Mouse (Mus musculus) intestine, embryonic 15.5 days (tissue): ENCODE results near the gene Wnt9b. TPM values are rescaled to one million over a fixed set of nuclear protein-coding genes. Genes with fewer than 3 reads are reported as not detected.
"Not testable (repeated sequence)": the region's sequence is repeated elsewhere in the genome, so short reads cannot be mapped to it uniquely, and the experiment has no call there.

Experiments used
- ATAC-seq: fragments of 200-750 bp; cut with Nextera tagmentation; 2 replicates; pipeline ENCODE4 v1.8.0; 2017; ENCODE audit warnings: moderate TSS enrichment, moderate library complexity
- H3K27ac ChIP-seq: fragments of 300-500 bp; sonication (generic); 2 replicates; pipeline ENCODE4 v1.5.1; 2015; ENCODE audit warnings: mild to moderate bottlenecking, inconsistent platforms
- H3K27me3 ChIP-seq: fragments of 300-500 bp; sonication (generic); replicated peaks from 2 replicates; pipeline ENCODE4 v1.6.1; 2015; ENCODE audit warnings: inconsistent platforms
- H3K36me3 ChIP-seq: fragments of 300-500 bp; sonication (generic); 2 replicates; pipeline ENCODE4 v1.6.1; 2015; ENCODE audit warnings: inconsistent platforms
- H3K4me1 ChIP-seq: fragments of 300-500 bp; sonication (generic); replicated peaks from 2 replicates; pipeline ENCODE4 v1.6.1; 2015; ENCODE audit warnings: inconsistent platforms
- H3K4me2 ChIP-seq: fragments of 300-500 bp; sonication (generic); replicated peaks from 2 replicates; pipeline ENCODE4 v1.6.1; 2015; ENCODE audit warnings: mild to moderate bottlenecking, inconsistent platforms
- H3K4me3 ChIP-seq: fragments of 300-500 bp; sonication (generic); replicated peaks from 2 replicates; pipeline ENCODE4 v1.5.1; 2015; ENCODE audit warnings: inconsistent platforms
- H3K9ac ChIP-seq: fragments of 300-500 bp; sonication (generic); 2 replicates; pipeline ENCODE4 v1.6.1; 2015; ENCODE audit warnings: inconsistent platforms
- H3K9me3 ChIP-seq: fragments of 300-500 bp; sonication (generic); 2 replicates; pipeline ENCODE4 v1.6.1; 2016; ENCODE audit warnings: inconsistent platforms
- WGBS: fragments of 180-500 bp; shearing (Covaris S2); methylation state at CpG from one replicate; pipeline ENCODE4 v1.1.7; 2015; 5-methylcytosine and 5-hydroxymethylcytosine counted together
- polyA plus RNA-seq: library from polyadenylated mRNA; unstranded; fragments of >200 nt; fragmentation: Nextera tagmentation; extraction: Ambion mirVana; gene quantifications from 2 replicates; pipeline ENCODE4 v1.2.1, GENCODE M21; 2015

Gene Wnt9b
- 0.04 and 0.08 TPM in 2 replicates for polyA plus RNA-seq

DNA sequence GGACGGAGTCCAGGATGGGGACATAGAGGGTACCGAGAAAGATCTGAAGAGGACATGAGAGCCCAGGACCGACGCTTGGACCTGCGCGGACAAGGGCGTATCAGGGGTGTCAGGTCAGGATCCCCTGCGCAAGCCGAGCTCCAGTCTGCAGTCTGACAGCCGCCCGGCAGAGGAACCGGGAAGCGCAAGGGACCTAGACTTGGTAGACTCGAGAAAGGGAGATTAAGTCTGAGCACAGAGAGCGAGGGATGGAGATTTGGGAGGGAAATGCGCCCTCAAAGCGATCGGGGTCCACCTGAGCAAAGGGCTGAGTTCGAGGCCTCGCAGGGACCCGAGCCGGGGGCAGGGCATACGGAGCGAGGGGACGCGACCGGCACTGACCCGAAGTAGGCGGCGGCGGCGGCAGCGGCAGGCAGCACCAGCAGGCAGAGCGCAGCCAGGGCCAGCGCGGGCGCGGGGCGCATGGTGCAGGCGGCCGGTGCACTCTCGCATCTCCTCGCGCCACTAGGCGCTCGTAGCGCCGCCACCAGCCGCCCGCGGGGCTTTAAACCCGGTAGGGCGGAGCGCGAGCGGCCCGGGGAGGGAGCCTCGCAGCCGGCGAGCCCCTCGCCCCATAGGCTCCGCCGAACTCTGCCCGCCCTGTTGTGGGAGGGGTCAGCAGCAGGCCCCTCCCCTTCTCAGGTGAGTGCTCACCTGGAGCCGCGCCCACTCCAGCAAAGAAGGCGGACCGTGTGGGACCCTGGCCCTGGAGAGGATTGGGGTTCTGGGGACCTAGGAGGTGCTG lies at the start of gene Wnt9b:
Wnt9b (minus strand) TSS at position 516 of the 784 bp plus-strand sequence.
- WGBS, result under 1% methylated on average over 54 of the region's 68 CpGs
- Histone ChIP-seq H3K4me1 (peaks cover 11% of the 10 kb centered on the region), H3K27me3 (peaks cover 53% of the 10 kb centered on the region), H3K27ac (no peak within 1 kb of the TSS), H3K9me3 (no peaks in the 10 kb centered on the region), H3K4me2 (peak within 1 kb of the TSS; percentile 96), H3K9ac (peak within 1 kb of the TSS; percentile 42), H3K4me3 (peak within 1 kb of the TSS; percentile 47), H3K36me3 (no peaks in the 10 kb centered on the region)
- peak; percentile 95 for ATAC-seq

- H3K36me3 ChIP-seq, result no peaks in the 10 kb centered on the region
- H3K4me1 ChIP-seq, result no peaks in the 10 kb centered on the region
- no peak overlapping the region for H3K9ac ChIP-seq
- ATAC-seq, result no peak
- H3K27ac ChIP-seq, result no peak overlapping the region
- WGBS, result 61% methylated on average over 5 of the region's 5 CpGs
- no peaks in the 10 kb centered on the region for H3K9me3 ChIP-seq
- no peak overlapping the region for H3K4me2 ChIP-seq
- peaks cover 28% of the 10 kb centered on the region for H3K27me3 ChIP-seq
- H3K4me3 ChIP-seq, result no peak overlapping the region
Observed at GRCm38 (mm10) chr11:103789951-103790350, 40.3 kb upstream of the Wnt9b start.

- no peak overlapping the region for H3K9ac ChIP-seq
- no peak for ATAC-seq
- no peak overlapping the region for H3K27ac ChIP-seq
- peaks cover 38% of the 10 kb centered on the region for H3K27me3 ChIP-seq
- no peaks in the 10 kb centered on the region for H3K36me3 ChIP-seq
- H3K4me2 ChIP-seq, result no peak overlapping the region
- WGBS, result 32% methylated on average over 9 of the region's 9 CpGs
- H3K4me3 ChIP-seq, result no peak overlapping the region
- H3K9me3 ChIP-seq, result no peaks in the 10 kb centered on the region
- peaks cover 5% of the 10 kb centered on the region for H3K4me1 ChIP-seq
Observed at GRCm38 (mm10) chr11:103780152-103780551, 30.5 kb upstream of the Wnt9b start.

GRCm38 (mm10) chr11:103774228-103774530 lies 24.6 kb upstream of the Wnt9b start:
- H3K9ac ChIP-seq, result no peak overlapping the region
- 0 out of 2 replicates have a peak, but pooled peaks have one; percentile 23 for ATAC-seq
- under 1% methylated on average over 19 of the region's 19 CpGs for WGBS
- peaks cover 84% of the 10 kb centered on the region for H3K27me3 ChIP-seq
- no peaks in the 10 kb centered on the region for H3K9me3 ChIP-seq
- H3K27ac ChIP-seq, result no peak overlapping the region
- peaks cover 21% of the 10 kb centered on the region for H3K4me1 ChIP-seq
- H3K36me3 ChIP-seq, result no peaks in the 10 kb centered on the region
- H3K4me2 ChIP-seq, result peak overlapping the region; percentile 61
- peak overlapping the region; percentile 31 for H3K4me3 ChIP-seq

GRCm38 (mm10) chr11:103773387-103774227 lies 24.0 kb upstream of the Wnt9b start, which contains the start of gene Wnt3:
Gene Wnt3, plus strand, starts transcription at chr11:103774150.
- WGBS, result under 1% methylated on average over 60 of the region's 60 CpGs
- H3K36me3 ChIP-seq, result no peaks in the 10 kb centered on the region
- peak; percentile 59; the same call in 1 of the 2 replicates for ATAC-seq

GRCm38 (mm10) chr11:103772505-103773386 lies 23.1 kb upstream of the Wnt9b start:
- peak overlapping the region; percentile 61 for H3K4me2 ChIP-seq

More at GRCm38 (mm10) chr11:103773387-103774227, 24.0 kb upstream of the Wnt9b start, which contains the start of gene Wnt3:
- Histone ChIP-seq H3K4me1 (peaks cover 21% of the 10 kb centered on the region), H3K9me3 (no peaks in the 10 kb centered on the region), H3K27ac (no peak within 1 kb of the TSS), H3K27me3 (peaks cover 89% of the 10 kb centered on the region), H3K9ac (no peak within 1 kb of the TSS), H3K4me2 (peak within 1 kb of the TSS; percentile 61), H3K4me3 (peak within 1 kb of the TSS; percentile 31)

DNA sequence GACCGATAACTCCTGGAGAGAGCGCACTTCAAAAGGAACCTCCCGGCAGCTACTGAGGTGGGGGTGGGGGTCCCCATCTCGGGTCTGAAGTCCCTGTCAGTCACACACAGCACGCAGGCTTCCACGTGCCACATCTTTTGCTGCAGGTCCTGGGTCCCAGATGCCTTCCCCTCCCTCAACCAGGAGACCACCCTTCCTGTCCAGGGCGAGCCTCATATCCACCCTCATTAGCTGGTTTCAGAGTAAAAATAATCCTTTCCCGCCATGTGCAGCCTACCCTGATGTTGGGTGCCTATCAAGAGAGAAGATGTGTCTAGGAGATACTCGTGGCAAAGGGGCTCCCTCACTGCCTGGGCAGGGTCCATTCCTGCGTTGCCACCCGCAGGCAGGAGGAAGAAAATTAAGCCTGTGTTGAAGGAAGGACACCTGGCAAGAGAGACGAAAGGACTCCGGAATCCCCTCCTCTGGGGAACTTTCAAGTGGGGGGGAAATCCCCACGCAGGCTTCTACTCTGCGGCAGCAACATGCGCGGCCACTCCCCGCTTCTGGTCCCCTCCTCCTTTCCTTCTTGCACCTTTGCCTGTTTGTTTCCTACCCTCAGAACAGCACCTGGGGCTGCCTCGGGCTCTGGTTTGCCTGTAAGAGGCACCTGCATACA lies 21.7 kb upstream of the Wnt9b start:
- Histone ChIP-seq H3K4me2 (0 out of 2 replicates have a peak overlapping the region, but pooled peaks have one; percentile 11), H3K27me3 (peaks cover 80% of the 10 kb centered on the region), H3K36me3 (no peaks in the 10 kb centered on the region), H3K9me3 (no peaks in the 10 kb centered on the region), H3K9ac (no peak overlapping the region), H3K27ac (no peak overlapping the region), H3K4me3 (no peak overlapping the region), H3K4me1 (peaks cover 21% of the 10 kb centered on the region)
- ATAC-seq, result no peak
- under 1% methylated on average over 19 of the region's 19 CpGs for WGBS

More at GRCm38 (mm10) chr11:103772505-103773386, 23.1 kb upstream of the Wnt9b start:
- Histone ChIP-seq H3K4me3 (no peak overlapping the region), H3K27ac (no peak overlapping the region), H3K27me3 (peaks cover 94% of the 10 kb centered on the region), H3K36me3 (no peaks in the 10 kb centered on the region), H3K9ac (no peak overlapping the region), H3K9me3 (no peaks in the 10 kb centered on the region), H3K4me1 (peaks cover 21% of the 10 kb centered on the region)
- no peak for ATAC-seq
- 1% methylated on average over 23 of the region's 23 CpGs for WGBS

GRCm38 (mm10) chr11:103765556-103766011 lies 16.0 kb upstream of the Wnt9b start:
- no peak overlapping the region for H3K4me3 ChIP-seq
- no peak overlapping the region for H3K27ac ChIP-seq
- no peak overlapping the region for H3K9ac ChIP-seq
- ATAC-seq, result no peak
- H3K9me3 ChIP-seq, result no peaks in the 10 kb centered on the region
- H3K4me1 ChIP-seq, result no peaks in the 10 kb centered on the region
- WGBS, result 30% methylated on average over 6 of the region's 6 CpGs
- peaks cover 23% of the 10 kb centered on the region for H3K27me3 ChIP-seq
- H3K4me2 ChIP-seq, result no peak overlapping the region
- H3K36me3 ChIP-seq, result no peaks in the 10 kb centered on the region

GRCm38 (mm10) chr11:103764601-103765000 lies 15.0 kb upstream of the Wnt9b start:
- ATAC-seq, result no peak
- Histone ChIP-seq H3K4me2 (no peak overlapping the region), H3K27ac (no peak overlapping the region), H3K4me1 (no peaks in the 10 kb centered on the region), H3K4me3 (no peak overlapping the region), H3K9me3 (no peaks in the 10 kb centered on the region), H3K9ac (no peak overlapping the region), H3K27me3 (peaks cover 16% of the 10 kb centered on the region), H3K36me3 (no peaks in the 10 kb centered on the region)
- 60% methylated on average over 6 of the region's 6 CpGs for WGBS

- Histone ChIP-seq H3K4me3 (no peak overlapping the region), H3K27ac (no peak overlapping the region), H3K4me2 (peak overlapping the region; percentile 38; the same call in 1 of the 2 replicates), H3K9me3 (no peaks in the 10 kb centered on the region), H3K9ac (no peak overlapping the region), H3K36me3 (no peaks in the 10 kb centered on the region), H3K27me3 (peaks cover 9% of the 10 kb centered on the region), H3K4me1 (no peaks in the 10 kb centered on the region)
- 20% methylated on average over 10 of the region's 10 CpGs for WGBS
- ATAC-seq, result peak; percentile 87
Observed at GRCm38 (mm10) chr11:103763410-103764163, 14.0 kb upstream of the Wnt9b start.

DNA sequence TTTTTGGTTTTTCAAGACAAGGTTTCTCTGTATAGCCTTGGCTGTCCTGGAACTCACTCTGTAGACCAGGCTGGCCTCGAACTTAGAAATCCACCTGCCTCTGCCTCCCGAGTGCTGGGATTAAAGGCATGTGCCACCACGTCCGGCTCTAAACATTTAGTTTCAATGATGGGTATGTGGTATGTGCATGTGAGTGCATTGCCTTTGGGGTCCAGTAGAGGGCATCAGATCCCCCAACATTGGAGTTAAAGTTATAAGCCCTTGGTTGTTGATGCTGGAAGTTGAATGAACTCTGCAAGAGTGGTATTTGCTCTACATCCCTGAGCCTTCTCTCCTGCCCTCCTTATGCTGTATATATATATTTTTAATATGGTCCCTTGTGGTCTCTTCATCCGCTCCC lies 11.3 kb upstream of the Wnt9b start:
- not testable (repeated sequence) for H3K36me3 ChIP-seq, H3K27ac ChIP-seq, H3K4me3 ChIP-seq, ATAC-seq, H3K9ac ChIP-seq, H3K9me3 ChIP-seq, H3K27me3 ChIP-seq, H3K4me1 ChIP-seq, H3K4me2 ChIP-seq
- 86% methylated on average over 5 of the region's 5 CpGs for WGBS
